Mouse (Mus musculus): ENCODE data around the gene March6. TPM values are rescaled to one million over a fixed set of nuclear protein-coding genes. Genes with fewer than 3 reads are reported as not detected.
A peak's percentile ranks its signal among the peaks of the same experiment; 100 is the strongest.

March6 gene
- polyA plus RNA-seq, 1 experiment from 2014 or later: 38.9 TPM

- 77% methylated on average over 8 of the region's 8 CpGs for WGBS
- H3K27me3 ChIP-seq (replicated peaks; ENCODE audit: low read depth, poor library complexity, severe bottlenecking): no peaks in the 10 kb centered on the region
- no peaks in the 10 kb centered on the region for H3K9me3 ChIP-seq
- no peak for DNase-seq (ENCODE audit: low spot score)
- H3K4me3 ChIP-seq: no peak overlapping the region
- H3K4me1 ChIP-seq: peaks cover 13% of the 10 kb centered on the region; the same call in 1 of the 2 replicates
- H3K27ac ChIP-seq (replicated peaks): no peak overlapping the region
- no peaks in the 10 kb centered on the region for H3K36me3 ChIP-seq (replicated peaks)
Measured at GRCm38 (mm10) chr15:31431847-31432246, 99.0 kb downstream of the March6 start.

DNA sequence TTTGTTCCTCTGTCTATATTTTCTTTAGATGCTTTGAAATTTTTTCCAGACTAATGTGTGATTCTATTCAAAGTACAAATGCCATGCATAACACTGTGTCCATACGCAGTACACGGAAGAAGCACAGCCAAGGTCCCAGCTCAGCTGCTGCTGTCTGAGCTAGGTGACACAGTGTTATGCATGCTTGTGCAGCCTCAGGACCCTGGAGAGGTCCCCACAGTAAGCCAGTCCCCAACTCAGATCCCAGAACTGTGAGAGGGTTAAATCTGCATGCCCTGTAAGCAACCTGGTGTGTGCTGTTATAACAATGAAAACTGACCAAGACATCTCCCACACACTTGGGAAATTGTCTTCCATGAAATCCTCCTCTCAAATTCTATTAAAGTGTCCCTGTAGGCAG lies 100.8 kb downstream of the March6 start:
- Histone ChIP-seq H3K27me3 (replicated peaks; ENCODE audit: low read depth, poor library complexity, severe bottlenecking) (no peaks in the 10 kb centered on the region), H3K27ac (replicated peaks) (no peak overlapping the region), H3K9me3 (no peaks in the 10 kb centered on the region), H3K4me3 (no peak overlapping the region), H3K36me3 (replicated peaks) (no peaks in the 10 kb centered on the region), H3K4me1 (peaks cover 13% of the 10 kb centered on the region; the same call in 1 of the 2 replicates)
- DNase-seq (ENCODE audit: low spot score): peak; percentile 43
- WGBS: 79% methylated on average over 2 of the region's 2 CpGs

DNA sequence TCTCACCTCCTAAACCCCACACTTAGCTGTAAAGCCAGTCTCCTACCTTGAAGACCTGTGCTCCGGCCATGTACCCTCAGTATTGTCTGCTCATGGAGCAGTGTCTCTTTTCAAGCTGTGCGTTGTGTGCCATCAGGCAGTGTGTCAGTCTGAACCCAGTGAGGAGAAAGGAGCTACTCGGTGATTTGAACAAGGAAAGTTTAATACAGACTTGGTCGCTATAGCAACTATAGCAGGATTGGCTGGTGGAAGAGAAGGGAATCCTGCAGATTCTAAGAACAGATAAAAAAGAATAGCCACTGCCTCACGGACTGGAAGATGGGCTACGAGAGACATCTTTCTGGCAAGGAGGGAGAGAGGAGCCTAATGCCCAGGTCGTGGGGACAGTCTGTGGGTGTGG lies 101.4 kb downstream of the March6 start:
- Histone ChIP-seq H3K27me3 (replicated peaks; ENCODE audit: low read depth, poor library complexity, severe bottlenecking) (no peaks in the 10 kb centered on the region), H3K36me3 (replicated peaks) (no peaks in the 10 kb centered on the region), H3K27ac (replicated peaks) (no peak overlapping the region), H3K9me3 (no peaks in the 10 kb centered on the region), H3K4me3 (no peak overlapping the region), H3K4me1 (peaks cover 13% of the 10 kb centered on the region; the same call in 1 of the 2 replicates)
- 77% methylated on average over 7 of the region's 7 CpGs for whole genome bisulfite sequencing
- DNase-seq (ENCODE audit: low spot score): no peak

DNA sequence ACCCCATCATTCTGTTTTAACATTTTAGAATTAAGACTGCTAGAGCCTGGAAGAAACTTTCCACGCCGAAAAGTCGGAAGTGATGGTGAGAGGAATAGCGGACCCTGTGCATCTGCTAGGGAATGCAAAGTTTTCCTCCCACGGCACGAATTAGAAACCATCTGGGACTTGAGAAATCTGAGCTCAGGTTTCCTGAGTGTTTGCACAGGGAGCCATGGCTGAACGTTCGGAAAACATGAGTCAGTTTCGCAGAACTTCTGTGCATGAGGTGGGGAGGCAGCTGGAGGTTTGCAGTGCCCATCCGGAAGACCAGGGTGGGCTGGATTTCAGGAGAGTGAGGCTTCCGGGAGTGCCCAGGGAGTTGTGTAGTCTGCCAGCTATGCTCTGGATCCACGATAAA lies 102.3 kb downstream of the March6 start:
- Histone ChIP-seq H3K27me3 (replicated peaks; ENCODE audit: low read depth, poor library complexity, severe bottlenecking) (no peaks in the 10 kb centered on the region), H3K36me3 (replicated peaks) (no peaks in the 10 kb centered on the region), H3K9me3 (no peaks in the 10 kb centered on the region), H3K27ac (replicated peaks) (no peak overlapping the region), H3K4me3 (no peak overlapping the region), H3K4me1 (peaks cover 13% of the 10 kb centered on the region; the same call in 1 of the 2 replicates)
- WGBS: 68% methylated on average over 12 of the region's 12 CpGs
- no peak for DNase-seq (ENCODE audit: low spot score)

DNA sequence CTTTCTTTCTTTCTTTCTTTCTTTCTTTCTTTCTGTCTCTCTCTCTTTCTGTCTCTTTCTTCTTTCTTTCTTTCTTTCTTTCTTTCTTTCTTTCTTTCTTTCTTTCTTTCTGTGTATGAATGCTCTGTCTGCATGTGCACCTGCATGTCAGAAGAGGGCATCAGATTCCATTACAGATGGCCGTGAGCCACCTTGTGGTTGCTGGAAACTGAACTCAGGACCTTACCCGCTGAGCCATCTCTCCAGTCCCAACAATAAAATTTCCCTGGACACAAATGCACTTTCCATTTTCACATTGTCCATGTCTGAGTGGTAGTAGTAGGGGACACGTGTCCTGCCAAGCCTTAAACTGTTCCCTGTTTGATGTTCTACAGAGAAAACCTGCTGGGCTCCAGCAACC lies 103.5 kb downstream of the March6 start:
- no peak overlapping the region for H3K27ac ChIP-seq (replicated peaks)
- H3K4me3 ChIP-seq: no peak overlapping the region
- no peaks in the 10 kb centered on the region for H3K9me3 ChIP-seq
- H3K27me3 ChIP-seq (replicated peaks; ENCODE audit: low read depth, poor library complexity, severe bottlenecking): no peaks in the 10 kb centered on the region
- H3K36me3 ChIP-seq (replicated peaks): no peaks in the 10 kb centered on the region
- DNase-seq (ENCODE audit: low spot score): no peak
- WGBS: 62% methylated on average over 3 of the region's 3 CpGs
- peaks cover 13% of the 10 kb centered on the region; the same call in 1 of the 2 replicates for H3K4me1 ChIP-seq

DNA sequence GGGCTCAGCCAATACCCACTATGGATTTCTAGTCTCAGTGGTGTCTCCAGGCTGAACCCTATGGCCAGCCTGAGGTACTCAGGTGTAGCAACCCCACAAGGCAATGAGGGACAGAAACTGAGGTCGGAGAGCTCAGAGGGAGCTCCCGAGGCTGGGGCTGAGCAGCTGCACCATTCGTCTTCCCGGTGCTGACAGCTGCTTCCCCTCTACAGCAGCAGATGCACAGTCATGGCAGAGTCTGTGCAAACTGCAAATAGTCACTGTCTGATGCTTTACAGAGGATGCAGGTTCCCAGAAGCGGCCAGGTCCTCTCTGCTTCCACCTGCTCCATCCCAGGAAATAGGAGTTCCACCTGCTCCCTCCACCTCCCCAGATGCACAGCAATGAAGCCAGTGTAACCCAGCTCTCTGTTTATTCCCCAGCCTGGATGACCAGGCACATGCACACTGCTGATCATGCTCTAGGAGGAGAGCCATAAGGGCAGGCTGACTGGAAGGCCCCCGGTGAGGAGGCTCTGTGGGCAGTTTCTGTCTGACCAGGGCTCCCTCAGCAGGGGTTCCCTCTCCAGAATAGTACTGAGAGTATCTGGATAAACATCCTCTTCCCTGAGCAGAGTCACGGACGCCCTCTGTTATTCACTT lies 104.7 kb downstream of the March6 start:
- WGBS: 61% methylated on average over 8 of the region's 8 CpGs
- H3K27ac ChIP-seq (replicated peaks): no peak overlapping the region
- H3K27me3 ChIP-seq (replicated peaks; ENCODE audit: low read depth, poor library complexity, severe bottlenecking): no peaks in the 10 kb centered on the region
- H3K4me3 ChIP-seq: no peak overlapping the region
- peaks cover 13% of the 10 kb centered on the region; the same call in 1 of the 2 replicates for H3K4me1 ChIP-seq
- no peaks in the 10 kb centered on the region for H3K9me3 ChIP-seq
- DNase-seq (ENCODE audit: low spot score): no peak
- H3K36me3 ChIP-seq (replicated peaks): no peaks in the 10 kb centered on the region

GRCm38 (mm10) chr15:31422649-31423369 lies 108.0 kb downstream of the March6 start:
- no peaks in the 10 kb centered on the region for H3K4me1 ChIP-seq
- no peaks in the 10 kb centered on the region for H3K27me3 ChIP-seq (replicated peaks; ENCODE audit: low read depth, poor library complexity, severe bottlenecking)
- WGBS: 72% methylated on average over 7 of the region's 7 CpGs
- no peak for DNase-seq (ENCODE audit: low spot score)
- no peaks in the 10 kb centered on the region for H3K36me3 ChIP-seq (replicated peaks)
- H3K27ac ChIP-seq (replicated peaks): no peak overlapping the region
- H3K4me3 ChIP-seq: no peak overlapping the region
- H3K9me3 ChIP-seq: no peaks in the 10 kb centered on the region

- no peaks in the 10 kb centered on the region for H3K36me3 ChIP-seq (replicated peaks)
- WGBS: 43% methylated on average over 9 of the region's 9 CpGs
- no peaks in the 10 kb centered on the region for H3K9me3 ChIP-seq
- H3K27me3 ChIP-seq (replicated peaks; ENCODE audit: low read depth, poor library complexity, severe bottlenecking): no peaks in the 10 kb centered on the region
- H3K4me3 ChIP-seq: no peak overlapping the region
- peak; percentile 40 for DNase-seq (ENCODE audit: low spot score)
- H3K27ac ChIP-seq (replicated peaks): no peak overlapping the region
- H3K4me1 ChIP-seq: peaks cover 13% of the 10 kb centered on the region; the same call in 1 of the 2 replicates
Measured at GRCm38 (mm10) chr15:31419037-31419436, 111.8 kb downstream of the March6 start.

GRCm38 (mm10) chr15:31418686-31419024 lies 112.2 kb downstream of the March6 start:
- no peak overlapping the region for H3K4me3 ChIP-seq
- 29% methylated on average over 7 of the region's 7 CpGs for WGBS
- H3K27me3 ChIP-seq (replicated peaks; ENCODE audit: low read depth, poor library complexity, severe bottlenecking): no peaks in the 10 kb centered on the region
- H3K27ac ChIP-seq (replicated peaks): no peak overlapping the region
- no peaks in the 10 kb centered on the region for H3K36me3 ChIP-seq (replicated peaks)
- no peaks in the 10 kb centered on the region for H3K9me3 ChIP-seq
- no peak for DNase-seq (ENCODE audit: low spot score)
- H3K4me1 ChIP-seq: peaks cover 13% of the 10 kb centered on the region; the same call in 1 of the 2 replicates

DNA sequence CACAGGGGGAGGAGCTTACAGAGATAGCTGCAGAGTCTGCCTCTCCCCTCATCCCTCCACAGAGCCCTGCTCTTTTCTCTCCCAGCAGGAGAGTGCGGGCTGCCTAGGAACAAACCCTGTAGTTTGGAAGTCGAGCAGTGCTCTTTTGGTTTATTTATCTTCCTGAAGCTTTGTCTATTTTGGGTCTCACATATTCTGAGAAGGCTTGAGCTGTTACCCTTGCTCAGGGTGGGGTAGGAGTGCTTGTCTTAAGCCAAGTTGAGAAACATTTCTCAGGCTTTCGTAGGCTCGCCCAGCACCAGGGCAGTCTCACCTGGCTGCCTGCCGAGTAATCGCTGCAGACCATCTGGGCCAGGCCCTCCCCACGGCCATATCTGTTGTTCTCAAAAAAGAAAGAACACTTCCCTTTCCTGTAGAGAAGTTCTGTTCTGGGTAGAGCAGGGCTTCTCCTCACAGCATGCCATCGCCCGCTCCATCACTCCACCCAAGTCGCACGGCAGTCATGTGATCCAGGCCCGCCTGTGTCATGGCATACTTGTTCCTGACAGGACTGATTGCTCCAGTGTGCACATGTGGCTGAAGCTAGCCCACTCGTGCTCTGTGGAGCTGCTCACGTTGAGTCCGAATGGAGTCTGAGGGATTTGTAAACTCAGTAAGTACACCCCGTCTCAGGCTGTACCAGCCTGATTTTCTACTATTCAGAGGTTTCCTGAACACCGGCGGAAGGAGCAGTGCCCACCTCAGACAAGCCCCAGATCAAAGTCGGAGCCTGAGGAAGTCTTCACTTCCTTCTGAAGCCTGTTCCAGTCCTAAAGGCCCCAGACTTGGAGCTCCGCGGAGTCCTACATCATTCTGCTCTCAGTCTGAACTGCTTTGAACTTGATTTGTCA lies 112.8 kb downstream of the March6 start:
- Histone ChIP-seq H3K36me3 (replicated peaks) (no peaks in the 10 kb centered on the region), H3K27me3 (replicated peaks; ENCODE audit: low read depth, poor library complexity, severe bottlenecking) (no peaks in the 10 kb centered on the region), H3K27ac (replicated peaks) (no peak overlapping the region), H3K4me1 (peaks cover 19% of the 10 kb centered on the region), H3K9me3 (no peaks in the 10 kb centered on the region), H3K4me3 (no peak overlapping the region)
- no peak for DNase-seq (ENCODE audit: low spot score)
- WGBS: 66% methylated on average over 21 of the region's 21 CpGs

- no peak for DNase-seq (ENCODE audit: low spot score)
- Histone ChIP-seq H3K4me3 (no peak overlapping the region), H3K9me3 (no peaks in the 10 kb centered on the region), H3K36me3 (replicated peaks) (no peaks in the 10 kb centered on the region), H3K27me3 (replicated peaks; ENCODE audit: low read depth, poor library complexity, severe bottlenecking) (no peaks in the 10 kb centered on the region), H3K27ac (replicated peaks) (no peak overlapping the region), H3K4me1 (peaks cover 24% of the 10 kb centered on the region)
- WGBS: 70% methylated on average over 6 of the region's 6 CpGs
Measured at GRCm38 (mm10) chr15:31417409-31417795, 113.5 kb downstream of the March6 start.

DNA sequence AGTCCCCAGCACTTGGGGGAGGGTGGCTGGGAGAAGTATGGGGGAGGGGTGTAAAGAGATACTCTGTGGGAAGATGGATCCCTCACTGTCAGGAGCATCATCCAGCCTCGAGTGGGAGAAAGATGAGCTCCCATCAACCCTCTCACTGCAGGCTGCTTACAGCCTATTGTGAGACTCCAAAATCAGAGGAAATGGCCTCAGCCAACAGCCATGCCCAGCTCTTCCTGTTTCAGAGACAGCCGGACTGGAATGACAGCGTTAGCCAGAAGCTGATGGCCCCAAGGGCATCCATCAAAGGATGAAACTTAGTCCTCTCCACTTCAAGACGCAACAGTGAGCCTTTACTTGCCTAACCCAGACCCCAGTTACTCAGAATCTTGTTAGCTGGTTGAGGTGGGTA lies 115.7 kb downstream of the March6 start:
- 60% methylated on average over 4 of the region's 4 CpGs for whole genome bisulfite sequencing

More for the DNA sequence above, 115.7 kb downstream of the March6 start:
- peaks cover 24% of the 10 kb centered on the region for H3K4me1 ChIP-seq
- H3K9me3 ChIP-seq: no peaks in the 10 kb centered on the region
- H3K27ac ChIP-seq (replicated peaks): no peak overlapping the region
- no peak for DNase-seq (ENCODE audit: low spot score)
- H3K4me3 ChIP-seq: no peak overlapping the region
- H3K36me3 ChIP-seq (replicated peaks): no peaks in the 10 kb centered on the region
- no peaks in the 10 kb centered on the region for H3K27me3 ChIP-seq (replicated peaks; ENCODE audit: low read depth, poor library complexity, severe bottlenecking)

Data from embryonic facial prominence, embryonic 10.5 days (tissue).